Mouse (Mus musculus) heart, embryonic 15.5 days (tissue): ENCODE data around the gene Dgki. TPM values are rescaled to one million over a fixed set of nuclear protein-coding genes. Genes with fewer than 3 reads are reported as not detected.

Experiments
- ATAC-seq: fragments of 200-750 bp; cut with Nextera tagmentation; replicated peaks from 2 replicates; pipeline ENCODE4 v1.8.0; 2017; ENCODE audit warnings: low read depth, moderate TSS enrichment; ENCODE audit not compliant: insufficient number of reproducible peaks, insufficient read depth, low FRiP score
- H3K27ac ChIP-seq: fragments of 300-500 bp; sonication (generic); 2 replicates; pipeline ENCODE4 v1.5.1; 2015; ENCODE audit warnings: mild to moderate bottlenecking, inconsistent platforms
- H3K27me3 ChIP-seq: fragments of 300-500 bp; sonication (generic); 2 replicates; pipeline ENCODE4 v1.6.1; 2015; ENCODE audit warnings: inconsistent platforms
- H3K36me3 ChIP-seq: fragments of 300-500 bp; sonication (generic); 2 replicates; pipeline ENCODE4 v1.6.1; 2015; ENCODE audit warnings: mild to moderate bottlenecking, inconsistent platforms
- H3K4me1 ChIP-seq: fragments of 300-500 bp; sonication (generic); replicated peaks from 2 replicates; pipeline ENCODE4 v1.6.1; 2015; ENCODE audit warnings: inconsistent platforms
- H3K4me2 ChIP-seq: fragments of 300-500 bp; sonication (generic); 2 replicates; pipeline ENCODE4 v1.6.1; 2015; ENCODE audit warnings: inconsistent platforms, mild to moderate bottlenecking, moderate library complexity
- H3K4me3 ChIP-seq: fragments of 300-500 bp; sonication (generic); 2 replicates; pipeline ENCODE4 v1.5.1; 2015; ENCODE audit warnings: mild to moderate bottlenecking, inconsistent platforms
- H3K9ac ChIP-seq: fragments of 300-500 bp; sonication (generic); 2 replicates; pipeline ENCODE4 v1.6.1; 2015; ENCODE audit warnings: mild to moderate bottlenecking, inconsistent platforms
- H3K9me3 ChIP-seq: fragments of 300-500 bp; sonication (generic); replicated peaks from 2 replicates; pipeline ENCODE4 v1.6.1; 2016; ENCODE audit warnings: inconsistent platforms
- WGBS: fragments of 180-500 bp; shearing (Covaris S2); methylation state at CpG from one replicate; pipeline ENCODE4 v1.1.7; 2015; ENCODE audit warnings: mixed read lengths; 5-methylcytosine and 5-hydroxymethylcytosine counted together
- polyA plus RNA-seq: library from polyadenylated mRNA; unstranded; fragments of >200 nt; fragmentation: Nextera tagmentation; extraction: Ambion mirVana; gene quantifications from 2 replicates; pipeline ENCODE4 v1.2.1, GENCODE M21; 2015

Gene Dgki
- polyA plus RNA-seq, 1 experiment from 2014 or later: 0.48 TPM

GRCm38 (mm10) chr6:36875926-36876325 is 424.1 kb downstream of the Dgki start:
- no peaks in the 10 kb centered on the region for H3K36me3 ChIP-seq
- 43% methylated on average over 5 of the region's 5 CpGs for WGBS
- ATAC-seq: no peak

GRCm38 (mm10) chr6:36872876-36873275 is 427.1 kb downstream of the Dgki start:
- 74% methylated on average over 3 of the region's 3 CpGs for WGBS
- no peak for ATAC-seq
- no peak overlapping the region for H3K27ac ChIP-seq
- no peaks in the 10 kb centered on the region for H3K9me3 ChIP-seq
- H3K4me2 ChIP-seq: no peak overlapping the region
- no peak overlapping the region for H3K4me3 ChIP-seq
- no peaks in the 10 kb centered on the region for H3K36me3 ChIP-seq
- no peak overlapping the region for H3K9ac ChIP-seq
- H3K27me3 ChIP-seq: no peaks in the 10 kb centered on the region
- peaks cover 13% of the 10 kb centered on the region for H3K4me1 ChIP-seq

More at GRCm38 (mm10) chr6:36875926-36876325, 424.1 kb downstream of the Dgki start:
- Histone ChIP-seq H3K4me1 (peaks cover 9% of the 10 kb centered on the region), H3K27me3 (no peaks in the 10 kb centered on the region), H3K9me3 (no peaks in the 10 kb centered on the region), H3K9ac (no peak overlapping the region), H3K27ac (no peak overlapping the region), H3K4me2 (no peak overlapping the region), H3K4me3 (no peak overlapping the region)

- H3K27me3 ChIP-seq: no peaks in the 10 kb centered on the region
- no peak for ATAC-seq
- no peaks in the 10 kb centered on the region for H3K9me3 ChIP-seq
- WGBS: 51% methylated on average over 4 of the region's 4 CpGs
- H3K4me1 ChIP-seq: peaks cover 8% of the 10 kb centered on the region
- H3K27ac ChIP-seq: peak overlapping the region; percentile 18
- H3K36me3 ChIP-seq: no peaks in the 10 kb centered on the region
- H3K9ac ChIP-seq: no peak overlapping the region
- no peak overlapping the region for H3K4me2 ChIP-seq
- H3K4me3 ChIP-seq: no peak overlapping the region
These were observed 431.8 kb downstream of the Dgki start for GRCm38 (mm10) chr6:36868217-36868616.

GRCm38 (mm10) chr6:36858258-36859041 is 441.5 kb downstream of the Dgki start:
- H3K9me3 ChIP-seq: no peaks in the 10 kb centered on the region
- H3K9ac ChIP-seq: no peak overlapping the region
- no peak for ATAC-seq
- no peaks in the 10 kb centered on the region for H3K36me3 ChIP-seq
- no peak overlapping the region for H3K4me3 ChIP-seq
- peak overlapping the region; percentile 37 for H3K27ac ChIP-seq
- H3K4me2 ChIP-seq: no peak overlapping the region
- no peaks in the 10 kb centered on the region for H3K27me3 ChIP-seq
- no peaks in the 10 kb centered on the region for H3K4me1 ChIP-seq
- WGBS: 87% methylated on average over 3 of the region's 3 CpGs

- Histone ChIP-seq H3K27ac (peak overlapping the region; percentile 37; the same call in 1 of the 2 replicates), H3K4me3 (no peak overlapping the region), H3K9me3 (no peaks in the 10 kb centered on the region), H3K36me3 (no peaks in the 10 kb centered on the region), H3K4me2 (no peak overlapping the region), H3K27me3 (no peaks in the 10 kb centered on the region), H3K9ac (no peak overlapping the region), H3K4me1 (no peaks in the 10 kb centered on the region)
- ATAC-seq: no peak
- WGBS: 48% methylated on average over 6 of the region's 6 CpGs
These were observed 442.2 kb downstream of the Dgki start for GRCm38 (mm10) chr6:36857627-36858257.

GRCm38 (mm10) chr6:36850422-36851129 is 449.4 kb downstream of the Dgki start:
- no peak for ATAC-seq
- Histone ChIP-seq H3K27ac (no peak overlapping the region), H3K4me3 (no peak overlapping the region)

GRCm38 (mm10) chr6:36845288-36845687 is 454.7 kb downstream of the Dgki start:
- Histone ChIP-seq H3K4me2 (no peak overlapping the region), H3K27ac (no peak overlapping the region), H3K4me3 (no peak overlapping the region), H3K9ac (no peak overlapping the region), H3K4me1 (peaks cover 9% of the 10 kb centered on the region; the same call in 1 of the 2 replicates), H3K36me3 (no peaks in the 10 kb centered on the region), H3K27me3 (no peaks in the 10 kb centered on the region), H3K9me3 (no peaks in the 10 kb centered on the region)
- WGBS: 66% methylated on average over 1 of the region's 1 CpGs
- ATAC-seq: no peak

More at GRCm38 (mm10) chr6:36850422-36851129, 449.4 kb downstream of the Dgki start:
- Histone ChIP-seq H3K9ac (no peak overlapping the region), H3K9me3 (no peaks in the 10 kb centered on the region), H3K27me3 (no peaks in the 10 kb centered on the region), H3K4me1 (0 out of 2 replicates have a peak, but pooled peaks cover 4% of the 10 kb centered on the region), H3K4me2 (no peak overlapping the region), H3K36me3 (no peaks in the 10 kb centered on the region)
- WGBS: 55% methylated on average over 7 of the region's 7 CpGs

GRCm38 (mm10) chr6:36844258-36844657 is 455.7 kb downstream of the Dgki start:
- ATAC-seq: no peak
- Histone ChIP-seq H3K36me3 (no peaks in the 10 kb centered on the region), H3K27me3 (no peaks in the 10 kb centered on the region), H3K4me2 (no peak overlapping the region), H3K4me3 (no peak overlapping the region), H3K27ac (no peak overlapping the region), H3K4me1 (peaks cover 9% of the 10 kb centered on the region; the same call in 1 of the 2 replicates), H3K9ac (no peak overlapping the region), H3K9me3 (no peaks in the 10 kb centered on the region)
- WGBS: 68% methylated on average over 6 of the region's 6 CpGs

GRCm38 (mm10) chr6:36843031-36843488 is 456.9 kb downstream of the Dgki start:
- Histone ChIP-seq H3K27me3 (no peaks in the 10 kb centered on the region), H3K4me2 (no peak overlapping the region), H3K4me3 (no peak overlapping the region), H3K9me3 (no peaks in the 10 kb centered on the region), H3K36me3 (no peaks in the 10 kb centered on the region), H3K27ac (no peak overlapping the region), H3K9ac (no peak overlapping the region), H3K4me1 (peaks cover 9% of the 10 kb centered on the region; the same call in 1 of the 2 replicates)
- ATAC-seq: no peak
- WGBS: 57% methylated on average over 3 of the region's 3 CpGs

- Histone ChIP-seq H3K4me3 (no peak overlapping the region), H3K4me1 (peaks cover 9% of the 10 kb centered on the region; the same call in 1 of the 2 replicates), H3K27ac (no peak overlapping the region), H3K9ac (no peak overlapping the region), H3K27me3 (no peaks in the 10 kb centered on the region), H3K4me2 (no peak overlapping the region), H3K36me3 (no peaks in the 10 kb centered on the region), H3K9me3 (no peaks in the 10 kb centered on the region)
- ATAC-seq: no peak
- WGBS: 77% methylated on average over 5 of the region's 5 CpGs
These were observed 457.7 kb downstream of the Dgki start for GRCm38 (mm10) chr6:36842101-36842922.
